Mouse (Mus musculus) adrenal gland, adult (tissue): ENCODE data around the gene Cops4.

Source experiments
- DNase-seq, 2 experiments: peaks; one replicate each; pipeline ENCODE4 v3.0.0; 2022 to 2023; ENCODE audit warnings: low spot score in 1 of 2; ENCODE audit not compliant: inconsistent age in 2 of 2

The Cops4 gene

DNA sequence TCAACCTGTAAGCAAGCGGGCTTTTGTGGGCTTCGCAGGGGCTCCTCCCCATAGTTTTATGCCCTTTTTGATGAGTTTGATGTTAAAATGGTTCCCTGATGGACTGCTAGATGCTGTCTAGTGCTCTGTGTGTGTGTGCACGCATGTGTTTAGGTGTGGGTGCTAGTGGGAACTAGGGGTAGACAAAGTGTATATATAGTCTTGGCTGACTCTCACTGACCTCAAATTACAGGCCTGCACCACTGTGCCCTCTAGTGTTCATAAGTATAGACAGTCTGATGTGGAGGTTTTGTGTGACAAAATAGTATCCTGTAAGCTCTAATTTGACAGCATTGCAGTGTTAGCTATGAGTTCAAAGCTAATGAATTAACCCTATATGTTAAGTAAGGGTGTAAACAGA, 18.5 kb downstream of the Cops4 start:
- DNase-seq: peak in 1 of 2 experiments; percentile 57

DNA sequence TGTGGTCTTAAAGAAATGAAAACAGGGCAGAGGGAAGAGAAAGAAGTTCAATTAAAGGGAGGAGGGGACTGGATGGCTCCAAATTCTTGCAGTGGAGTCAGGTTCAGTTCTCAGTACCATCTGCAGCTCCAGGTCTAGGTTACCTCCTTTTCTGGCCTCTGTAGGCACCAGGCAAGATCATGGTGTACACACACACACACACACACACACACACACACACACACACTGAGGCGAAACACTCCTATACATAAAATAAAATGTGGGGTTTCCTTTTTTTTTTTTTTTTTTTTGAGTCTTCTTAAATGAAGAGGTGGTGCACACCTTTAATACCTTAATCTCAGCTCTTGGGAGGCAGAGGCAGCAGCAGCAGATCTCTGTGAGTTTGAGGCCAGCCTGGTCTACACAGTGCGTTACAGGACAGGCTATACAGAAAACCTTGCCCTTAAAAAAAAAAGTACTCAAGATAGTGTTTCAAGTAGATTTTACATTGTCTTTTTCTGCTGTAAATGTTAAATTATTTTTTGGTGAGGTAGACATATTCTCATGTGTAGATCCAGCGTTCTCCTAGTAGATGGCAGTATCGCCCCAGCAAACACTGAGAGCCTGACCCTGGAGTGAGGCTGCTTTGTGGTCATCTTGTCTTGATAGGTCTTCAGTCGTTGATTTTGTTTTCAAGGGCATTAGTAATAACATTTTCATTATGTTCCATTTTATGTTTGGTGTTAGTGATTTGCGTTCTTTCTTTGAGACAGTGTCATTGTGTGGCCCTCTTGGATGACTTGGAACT, 28.4 kb downstream of the Cops4 start:
- no peak for DNase-seq

DNA sequence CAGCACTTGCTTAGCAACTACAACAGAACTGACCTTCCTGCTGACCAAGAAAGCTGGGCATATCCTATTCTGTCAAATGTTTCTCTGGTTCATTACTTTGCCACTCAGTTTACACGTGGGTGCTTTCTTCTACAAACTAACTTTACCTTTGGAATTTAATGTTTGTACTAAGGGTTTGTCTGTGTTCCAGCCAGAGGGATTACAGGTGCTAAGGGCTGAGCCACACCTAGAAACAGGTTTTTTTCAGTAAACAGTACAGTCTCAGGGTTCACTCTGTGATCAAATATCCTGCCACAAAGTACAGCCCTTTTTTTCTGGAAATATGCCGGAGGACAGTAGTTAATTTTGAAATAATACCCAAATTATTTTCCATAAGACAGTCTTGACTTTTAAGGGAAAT, 30.1 kb downstream of the Cops4 start:
- DNase-seq: no peak

DNA sequence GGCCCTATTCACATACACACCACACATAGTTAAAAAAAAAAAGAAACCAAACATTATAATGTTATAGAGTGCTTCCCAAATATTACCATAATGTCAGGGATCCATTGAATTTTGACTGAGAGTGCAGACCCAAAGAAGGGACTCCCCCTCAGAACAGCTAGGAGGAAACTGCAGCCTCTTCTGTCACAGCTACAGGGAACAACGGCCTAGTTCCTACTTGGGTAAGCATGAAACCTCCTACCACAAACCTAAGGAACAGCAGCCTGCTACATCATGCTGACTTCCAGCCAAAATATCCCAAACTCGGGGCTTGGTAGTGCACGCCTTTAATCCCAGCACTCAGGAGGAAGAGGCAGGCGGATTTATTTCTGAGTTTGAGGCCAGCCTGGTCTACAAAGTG, 31.2 kb downstream of the Cops4 start:
- DNase-seq: no peak

DNA sequence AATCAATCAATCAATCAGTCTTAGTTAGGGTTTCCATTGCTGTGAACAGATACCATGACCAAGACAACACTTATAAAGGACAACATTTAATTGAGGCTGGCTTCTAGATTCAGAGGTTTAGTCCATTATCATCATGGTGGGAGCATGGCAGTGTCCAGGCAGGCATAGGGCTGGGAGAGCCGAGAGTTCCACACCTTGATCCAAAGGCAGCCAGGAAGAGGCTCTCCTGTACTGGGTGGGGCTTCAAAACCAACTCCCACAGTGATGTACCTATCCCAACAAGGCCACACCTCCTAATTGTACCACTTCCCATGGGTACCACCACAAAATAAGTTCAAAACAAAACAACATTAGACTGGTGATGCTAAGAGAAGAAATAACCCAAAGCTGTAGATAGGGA, 32.0 kb downstream of the Cops4 start:
- no peak for DNase-seq

DNA sequence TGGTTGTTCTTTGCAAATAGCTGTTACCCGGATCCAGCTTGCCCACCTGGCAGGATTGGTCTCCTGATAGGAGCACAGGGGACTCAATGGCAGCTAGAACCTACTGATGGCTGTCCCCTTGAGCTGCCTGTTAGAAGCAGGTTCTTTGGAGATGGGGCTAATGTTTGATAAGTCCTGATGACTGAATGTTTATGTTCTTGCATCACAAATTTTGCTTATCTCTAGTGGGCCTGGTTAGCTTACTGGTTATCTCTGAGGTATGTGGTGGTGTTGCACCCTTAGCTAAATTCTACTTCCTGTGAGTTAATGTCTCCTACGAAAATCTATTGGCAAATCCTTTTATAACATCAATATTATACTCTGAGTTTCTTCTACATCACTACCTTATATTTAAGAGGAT, 33.8 kb downstream of the Cops4 start:
- no peak for DNase-seq

DNA sequence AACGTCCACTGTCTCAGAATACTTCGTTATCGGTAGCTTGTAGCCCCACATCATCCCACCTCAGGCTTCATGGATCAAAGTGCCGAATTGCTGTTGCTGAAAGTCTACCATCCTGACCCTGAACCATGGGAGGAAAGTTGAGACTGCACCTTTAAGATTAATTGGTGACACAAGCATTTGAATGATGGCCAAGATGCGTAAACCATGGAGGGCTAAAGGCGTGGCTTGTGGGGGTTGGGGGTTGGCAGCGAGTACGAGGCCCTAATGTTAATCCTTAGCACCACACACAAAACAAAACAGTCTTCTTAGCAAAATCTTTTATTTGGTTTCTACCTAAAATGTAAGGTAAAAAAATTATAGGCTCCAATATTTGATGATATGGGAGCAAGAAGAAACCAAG, 35.3 kb downstream of the Cops4 start:
- no peak for DNase-seq

DNA sequence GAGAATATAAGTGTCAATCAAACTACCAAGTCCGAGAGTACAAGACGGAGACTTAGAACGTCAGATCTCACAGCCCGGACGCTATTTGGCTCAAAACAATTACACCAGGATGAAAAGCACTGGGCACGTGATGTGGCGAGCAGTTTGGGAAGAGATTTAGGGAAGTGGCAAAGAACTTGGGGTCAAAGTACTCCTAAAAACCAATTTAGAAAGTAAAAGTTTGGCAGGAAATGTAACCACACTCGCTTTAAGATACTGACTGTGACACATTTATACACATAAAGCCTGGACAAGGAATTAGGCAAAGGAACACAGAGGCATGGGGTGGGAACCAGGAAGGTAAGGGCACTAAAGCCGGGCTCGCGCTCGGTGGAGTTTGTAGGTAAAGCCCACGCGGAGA, 38.9 kb downstream of the Cops4 start:
- no peak for DNase-seq

DNA sequence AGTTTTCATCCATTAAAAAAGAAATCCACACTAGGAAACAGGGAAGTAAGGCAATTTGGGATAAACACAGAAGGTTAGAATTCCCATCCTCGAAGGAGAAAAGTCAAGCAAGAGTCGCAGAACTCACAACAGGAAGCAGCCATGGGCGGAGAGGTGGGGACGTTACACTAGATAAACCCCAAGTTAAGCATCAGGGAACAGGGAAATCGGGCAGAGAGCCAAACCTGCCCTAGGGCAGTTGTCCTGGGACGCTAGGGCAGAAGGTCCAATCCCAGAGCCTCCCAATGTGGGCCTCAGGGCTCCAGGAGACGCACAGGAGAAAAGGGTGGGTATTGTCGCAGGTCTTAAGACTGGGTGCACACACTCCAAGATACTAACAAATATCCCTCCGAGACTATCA, 39.4 kb downstream of the Cops4 start:
- no peak for DNase-seq

DNA sequence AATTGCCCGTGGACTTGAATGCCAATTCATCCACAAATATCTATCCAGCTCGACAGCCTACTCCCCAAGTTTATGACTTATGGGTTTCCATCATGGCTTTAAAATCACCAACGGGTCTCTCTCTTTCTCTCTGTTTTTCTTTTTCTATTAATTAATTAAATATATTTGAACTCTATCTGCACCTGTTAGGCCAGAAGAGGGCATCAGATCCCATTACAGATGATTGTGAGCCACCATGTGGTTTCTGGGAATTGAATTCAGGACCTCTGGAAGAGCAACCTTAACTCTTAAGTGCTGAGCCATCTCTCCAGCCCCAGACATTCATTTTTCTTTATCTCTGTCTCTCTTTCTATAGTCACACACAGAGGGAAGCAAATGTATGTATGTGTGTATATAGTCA, 40.7 kb downstream of the Cops4 start:
- no peak for DNase-seq

DNA sequence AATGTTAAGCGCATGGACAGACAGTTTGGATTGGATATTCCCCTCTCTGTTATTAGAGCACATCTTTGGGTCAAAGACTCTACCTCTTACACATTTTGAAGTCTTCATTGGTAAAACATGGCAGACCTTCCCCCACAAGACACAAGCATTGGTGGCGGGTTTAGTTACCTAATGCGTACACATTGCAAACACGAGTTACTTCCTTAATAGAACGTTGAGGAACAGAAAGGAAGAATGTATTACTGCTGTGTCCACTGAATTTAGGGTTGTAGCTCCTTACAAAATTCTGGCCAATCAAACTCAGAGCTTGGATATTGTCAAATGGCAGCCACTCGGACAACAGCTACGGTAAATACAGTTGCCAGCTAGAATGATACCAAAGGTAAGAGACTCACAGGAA, 41.2 kb downstream of the Cops4 start:
- DNase-seq: no peak

DNA sequence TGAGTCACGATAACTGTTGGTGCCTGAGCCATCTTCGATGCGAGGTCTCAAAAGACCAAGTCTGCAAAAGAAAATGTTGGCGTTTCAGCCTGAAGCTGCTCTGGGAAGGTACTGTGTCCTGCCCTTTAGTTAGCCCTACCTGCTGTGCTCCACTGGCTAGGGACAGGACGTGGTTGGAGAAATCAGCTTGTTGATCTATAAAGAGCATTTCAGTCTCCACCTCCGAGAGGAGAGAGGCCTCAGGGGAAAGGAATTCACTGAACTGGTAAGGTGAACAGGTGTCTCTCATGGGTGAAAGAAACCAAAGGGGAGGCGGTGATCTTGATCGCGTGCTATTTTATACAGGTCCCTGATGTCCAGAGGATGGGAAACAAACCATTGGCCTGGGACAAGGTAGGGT, 44.6 kb downstream of the Cops4 start:
- DNase-seq: no peak

DNA sequence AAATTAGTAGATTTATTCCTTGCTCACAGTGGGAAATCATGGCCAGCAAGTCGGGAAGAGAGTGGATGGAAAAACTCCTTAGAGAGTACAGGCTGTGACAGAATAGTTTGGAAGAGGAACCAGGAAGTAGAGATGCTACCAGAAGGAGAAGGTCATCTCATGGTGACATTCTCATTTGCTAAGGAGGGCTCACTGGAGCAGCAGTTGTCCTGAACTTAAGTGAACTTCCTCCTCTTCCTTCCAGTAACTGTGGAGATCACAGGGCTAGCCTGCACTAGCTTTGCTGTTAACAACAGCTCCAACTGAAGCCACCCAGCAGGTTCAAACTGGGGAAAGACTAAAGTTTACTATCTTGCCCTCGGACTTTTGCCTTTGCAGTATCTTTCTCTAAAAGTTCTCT, 48.7 kb downstream of the Cops4 start:
- no peak for DNase-seq

DNA sequence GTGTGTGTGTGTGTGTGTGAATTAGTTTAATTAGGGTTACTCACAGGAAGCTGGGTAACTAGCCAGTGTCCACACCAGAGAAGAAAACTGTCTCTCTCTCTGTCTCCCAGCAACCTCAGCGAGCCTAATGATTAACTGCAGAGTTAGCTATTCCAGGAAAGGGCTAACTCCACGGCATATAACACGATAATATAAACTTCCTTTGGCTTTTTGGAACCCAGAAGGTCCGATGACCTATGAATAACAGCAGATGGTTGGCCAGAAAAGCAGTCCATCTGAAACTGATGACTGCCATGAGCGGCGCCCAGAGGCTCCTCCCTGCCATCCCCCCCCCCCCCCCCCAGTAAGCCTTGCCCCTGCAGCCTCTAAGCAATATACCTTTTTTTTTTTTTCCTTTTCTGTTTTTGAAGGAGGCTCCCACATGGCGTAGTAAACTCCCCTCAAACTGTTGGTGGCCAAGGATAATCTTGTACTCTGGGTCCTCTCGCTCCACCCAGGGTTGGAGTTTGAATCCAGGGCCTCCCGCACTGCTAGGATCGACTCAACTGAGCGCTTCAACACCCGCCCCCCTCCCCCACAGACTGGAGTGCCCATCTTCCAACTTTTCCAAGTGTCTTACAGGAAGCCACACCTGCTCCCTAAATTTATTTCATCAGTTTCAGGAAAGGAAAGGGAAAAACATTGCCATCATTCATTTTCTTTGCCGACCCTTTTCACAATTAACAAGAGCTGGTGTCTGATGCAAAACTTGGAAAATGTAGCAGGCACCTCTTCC, 49.3 kb downstream of the Cops4 start:
- no peak for DNase-seq

DNA sequence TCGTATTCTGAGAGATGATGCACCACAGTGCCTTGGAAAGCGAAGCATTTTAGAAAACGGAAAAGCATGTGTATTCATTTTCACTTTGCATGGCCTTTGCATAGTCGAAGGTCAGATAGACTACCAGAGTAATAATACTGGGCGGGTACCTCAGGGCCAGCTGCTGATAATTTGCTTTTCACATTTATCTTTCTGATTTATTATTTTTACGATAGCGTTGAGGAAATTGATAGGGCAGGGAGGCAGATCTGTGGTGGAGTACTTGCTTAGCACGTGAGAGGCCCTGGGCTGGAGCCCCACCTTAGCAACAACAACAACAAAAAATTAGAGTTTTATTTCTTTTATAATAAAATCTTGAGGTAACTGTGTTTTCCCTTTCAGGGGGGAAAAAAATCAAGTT, 50.1 kb downstream of the Cops4 start:
- DNase-seq: no peak

DNA sequence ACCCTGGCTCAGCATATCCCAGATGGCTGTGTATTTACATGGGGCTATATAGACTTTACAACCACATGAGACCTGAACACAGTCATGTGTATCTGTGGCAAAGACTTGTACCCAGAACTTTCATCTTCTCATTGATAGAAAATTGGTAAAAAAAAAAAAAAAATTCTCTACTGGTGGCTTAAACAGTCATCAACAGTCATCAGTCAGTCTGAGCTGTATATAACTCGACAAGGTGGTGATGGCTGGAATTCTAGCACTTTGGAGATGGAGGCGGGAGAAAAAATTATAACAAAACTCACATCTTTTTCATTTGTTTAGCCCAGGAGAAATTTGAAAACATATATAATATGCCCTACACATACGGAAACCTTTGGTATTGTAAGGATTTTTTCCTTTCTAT, 50.7 kb downstream of the Cops4 start:
- no peak for DNase-seq

DNA sequence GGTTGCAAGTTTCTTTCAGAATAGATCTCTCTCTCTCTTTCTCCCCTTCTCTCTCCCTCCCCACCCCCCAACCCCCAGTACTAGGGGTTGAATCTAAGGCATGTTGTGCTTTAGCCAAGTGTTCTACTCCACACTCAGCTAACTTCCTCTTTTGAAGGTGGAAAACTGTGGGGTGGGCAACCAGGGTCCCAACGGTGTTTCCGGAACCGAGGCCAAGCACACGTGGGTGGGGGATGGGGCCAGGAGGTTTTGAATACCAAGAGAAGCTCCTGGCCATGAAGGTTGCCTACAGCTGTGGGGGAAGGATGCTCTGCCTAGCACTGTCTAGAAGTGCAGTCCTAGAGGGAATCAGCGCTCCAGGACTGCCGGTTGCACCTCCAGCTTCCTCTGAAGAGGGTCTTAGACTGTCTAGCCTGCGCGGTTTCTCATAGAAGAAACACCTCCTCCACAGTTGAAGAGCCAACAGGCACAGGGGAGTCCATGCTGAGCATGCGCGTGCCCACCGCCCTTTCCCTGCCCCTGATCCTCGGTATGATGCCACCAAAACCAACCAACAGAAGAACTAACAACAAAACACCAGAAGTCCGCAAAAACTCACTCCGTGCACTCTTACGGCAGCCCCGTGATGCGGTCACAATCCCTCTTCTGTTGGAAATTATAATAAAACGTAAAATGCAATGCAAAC, 51.3 kb downstream of the Cops4 start:
- DNase-seq: no peak

DNA sequence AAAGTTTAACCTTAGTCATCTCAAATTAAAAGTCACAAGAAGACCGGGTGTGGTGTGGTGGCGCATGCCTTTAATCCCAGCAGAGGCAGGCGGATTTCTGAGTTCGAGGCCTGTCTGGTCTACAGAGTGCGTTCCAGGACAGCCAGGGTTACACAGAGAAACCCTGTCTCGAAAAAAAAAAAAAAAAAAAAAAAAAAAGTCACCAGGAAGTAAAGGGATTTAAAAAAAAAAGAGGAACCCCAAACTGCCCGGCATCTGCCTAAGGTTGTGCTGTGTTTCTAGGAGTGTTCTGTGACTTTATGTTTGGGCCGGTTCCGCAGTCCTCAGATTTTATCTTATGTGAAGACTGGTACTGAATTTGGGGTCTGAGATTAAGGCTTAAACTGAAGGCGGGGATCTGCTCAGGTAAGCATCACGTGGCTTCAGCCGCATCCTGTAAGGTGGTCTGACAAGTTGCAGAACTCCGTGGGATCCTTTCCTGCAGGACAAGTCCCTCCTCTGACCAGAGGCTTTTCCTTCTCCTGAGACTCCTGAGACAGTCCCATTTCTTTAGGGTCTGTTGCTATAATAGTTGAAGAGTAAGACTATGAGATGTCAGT, 52.0 kb downstream of the Cops4 start:
- no peak for DNase-seq

DNA sequence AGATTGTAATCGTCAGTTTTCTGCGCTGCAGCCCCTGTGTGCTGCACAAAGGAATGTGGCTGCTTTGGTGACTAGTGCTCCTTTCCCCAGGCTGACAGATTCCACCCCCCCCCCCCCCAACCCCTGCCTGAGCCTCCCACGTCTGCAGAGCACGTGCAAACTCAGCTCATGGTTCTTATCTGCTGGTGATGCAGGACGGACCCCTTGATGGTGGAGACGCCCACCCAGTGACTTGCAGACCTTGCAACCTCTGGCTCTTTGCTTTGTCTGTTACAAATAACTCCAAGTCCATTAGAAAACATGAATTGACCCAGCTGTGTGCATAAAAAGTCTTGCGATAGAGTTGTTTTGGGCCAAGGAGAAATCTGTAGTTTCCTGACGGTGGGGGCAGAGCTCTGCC, 52.6 kb downstream of the Cops4 start:
- DNase-seq: no peak

DNA sequence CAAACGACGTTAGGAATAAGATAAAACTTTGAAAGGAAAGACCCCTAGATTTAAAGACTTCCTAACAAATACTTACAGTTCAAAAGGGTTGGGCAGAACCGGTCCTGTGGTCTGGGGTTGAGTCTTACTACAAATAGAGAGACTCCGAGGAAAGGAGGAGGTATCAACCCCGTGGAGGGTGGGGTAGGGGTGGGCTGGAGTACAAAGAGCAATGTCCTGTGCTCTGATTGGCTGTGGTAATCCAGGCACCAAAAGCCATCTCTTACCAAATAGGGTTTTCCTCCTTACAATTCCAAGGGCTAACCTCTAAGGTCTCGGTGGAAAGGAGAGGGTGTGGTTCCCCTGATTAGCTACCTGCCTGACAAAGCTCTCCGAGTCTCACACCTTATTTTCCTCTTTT, 54.0 kb downstream of the Cops4 start, which contains the start of gene Plac8:
Gene Plac8, minus strand, starts transcription at position 177 of the 400 bp plus-strand sequence.
- DNase-seq: no peak

DNA sequence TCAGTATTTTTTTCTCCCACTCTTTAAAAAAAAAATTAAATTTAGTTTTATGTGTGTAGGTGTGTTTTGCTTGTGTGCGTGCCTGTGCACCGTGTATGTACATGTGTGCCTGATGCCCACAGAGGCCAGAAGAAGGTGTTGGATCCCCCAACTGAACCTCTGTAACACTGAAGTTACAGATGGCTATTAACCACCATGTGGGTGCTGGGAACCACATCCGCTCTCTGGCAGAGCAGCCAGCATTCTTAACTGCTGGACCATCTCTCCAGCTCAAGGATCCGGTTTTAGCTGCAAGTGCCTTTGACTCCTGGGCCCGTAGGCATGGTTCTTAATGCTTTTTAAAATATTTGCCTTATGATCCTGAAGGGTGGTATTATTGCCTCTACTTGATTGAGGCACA, 55.1 kb downstream of the Cops4 start:
- DNase-seq: no peak

DNA sequence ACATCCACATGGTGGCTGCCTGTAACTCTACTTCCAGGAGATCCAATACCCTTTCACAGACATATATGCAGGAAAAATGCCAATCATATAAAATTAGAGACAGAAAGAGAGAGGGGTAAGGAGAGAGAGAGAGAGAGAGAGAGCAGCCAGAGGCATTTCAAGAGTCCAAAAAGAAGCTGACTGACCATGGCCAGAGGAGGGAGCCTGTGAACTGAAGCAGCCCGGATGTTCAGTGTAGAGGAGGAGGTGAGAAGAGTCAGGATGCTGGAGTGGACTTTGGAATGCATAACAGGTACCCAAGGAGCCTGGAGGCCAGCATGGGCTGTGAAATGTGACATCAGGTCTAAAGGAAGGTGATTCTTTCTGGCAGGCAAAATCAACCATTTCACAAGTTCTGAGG, 56.7 kb downstream of the Cops4 start:
- DNase-seq: no peak
